Mouse (Mus musculus): ENCODE measurements around the gene Clec2i. TPM values are rescaled to one million over a fixed set of nuclear protein-coding genes. Genes with fewer than 3 reads are reported as not detected.

Clec2i gene
- total and polyA plus RNA-seq, 3 experiments = 38.5 to 104 (median 80.7) TPM

DNA sequence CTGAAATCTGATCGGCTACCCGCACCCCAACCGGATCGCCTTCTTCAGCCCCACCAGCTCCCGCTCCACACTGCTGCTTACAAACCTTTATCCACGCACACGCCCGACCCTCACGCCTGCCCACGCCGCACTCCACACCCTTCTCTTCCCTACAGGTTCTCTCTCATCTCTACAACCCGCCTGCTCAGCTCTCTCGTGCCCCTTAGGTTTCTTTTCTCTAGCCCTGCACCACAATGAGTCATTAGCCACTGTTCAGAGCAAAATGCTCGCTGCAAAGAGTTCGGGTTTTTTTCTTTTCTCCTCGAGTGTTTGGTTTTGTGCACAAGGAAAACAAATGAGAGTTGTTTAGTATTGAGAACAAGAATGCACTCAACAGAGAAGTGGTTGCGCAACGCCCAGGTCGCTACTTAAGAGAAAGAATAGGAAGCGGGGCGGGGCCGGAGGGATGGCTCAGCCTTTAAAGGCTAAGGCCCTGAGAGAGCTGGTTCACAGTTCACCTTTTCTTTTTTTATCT, 43.9 kb upstream of the Clec2i start:
- Histone ChIP-seq H3K9me3 (replicated peaks; ENCODE audit: low read length) (no peaks in the 10 kb centered on the region), H3K36me3 (replicated peaks in 1 of 2; ENCODE audit: control insufficient read depth in 1 of 2, insufficient read depth in 1 of 2, low read length in 1 of 2) (peaks cover 13 to 16% of the 10 kb centered on the region in 2 experiments), H3K4me1 (ENCODE audit: control insufficient read depth in 1 of 2, insufficient read depth in 2 of 2) (peaks cover 3 to 29% of the 10 kb centered on the region in 2 experiments), H3K79me2 (replicated peaks; ENCODE audit: control insufficient read depth, extremely low read depth, insufficient read depth, poor library complexity, severe bottlenecking) (no peaks in the 10 kb centered on the region; the same call in 1 of the 2 replicates), H3K4me3 (replicated peaks in 1 of 3; ENCODE audit: low read depth in 2 of 3, low read length in 2 of 3, poor library complexity in 1 of 3) (peak overlapping the region; percentile 74 to 86 (median 74)), H3K27ac (ENCODE audit: insufficient read depth, low read depth) (peak overlapping the region; percentile 92), H3K9ac (ENCODE audit: insufficient read depth, low read depth) (peak overlapping the region; percentile 61), H3K4me2 (ENCODE audit: insufficient read depth, low read depth, poor library complexity, severe bottlenecking) (peak overlapping the region; percentile 69), H3K27me3 (replicated peaks) (no peaks in the 10 kb centered on the region)
- dilution Hi-C loops (cut with MboI; ENCODE audit: extremely low pct_ligation_motif_present, extremely low pct_unique_long_range_greater_than_20kb, low sequenced_read_pairs) = no loop called here
- in situ Hi-C loops (cut with MboI; ENCODE audit: low pct_ligation_motif_present, low pct_unique_long_range_greater_than_20kb, low sequenced_read_pairs) = loop anchor here (5.0 to 25.0 kb wide), 4 partner anchors 36 to 519 kb away; no protein-coding TSS in a partner anchor
- TF ChIP-seq ELF1 (IDR thresholded peaks at IDR 0.05; ENCODE audit: low read depth, low read length) = peak; percentile 20; the same call in 1 of the 2 replicates
- peak; percentile 47; the same call in 1 of the 2 replicates for TF ChIP-seq POLR2A (IDR thresholded peaks at IDR 0.05; ENCODE audit: low read depth, low read length)
- no peak for TF ChIP-seq GABPA (IDR thresholded peaks at IDR 0.05; ENCODE audit: insufficient replicate concordance, low read depth, low read length)
- peak; percentile 70; the same call in 1 of the 2 replicates for TF ChIP-seq SIN3A (IDR thresholded peaks at IDR 0.05; ENCODE audit: low read length)
- peak; percentile 25 for TF ChIP-seq ZMIZ1 (IDR thresholded peaks at IDR 0.05; ENCODE audit: low read depth, low read length)
- no peak for TF ChIP-seq CTCF (conservative IDR thresholded peaks at IDR 0.05 in 1 of 2, IDR thresholded peaks at IDR 0.05 in 1 of 2; ENCODE audit: low read depth in 2 of 2, low read length in 2 of 2)
- no peak for TF ChIP-seq EP300 (IDR thresholded peaks at IDR 0.05; ENCODE audit: low read length)
- no peak for TF ChIP-seq HCFC1 (IDR thresholded peaks at IDR 0.05; ENCODE audit: low read depth, low read length)
- peak; percentile 91 for TF ChIP-seq TBP (conservative IDR thresholded peaks at IDR 0.05; ENCODE audit: low read depth, low read length)
- TF ChIP-seq RCOR1 (conservative IDR thresholded peaks at IDR 0.05; ENCODE audit: low read depth, low read length) = no peak
- TF ChIP-seq MXI1 (IDR thresholded peaks at IDR 0.05; ENCODE audit: low read depth, low read length) = 0 out of 2 replicates have a peak, but pooled peaks have one; percentile 41
- peak; percentile 78 for DNase-seq (ENCODE audit: extremely low read depth)

GRCm38 (mm10) chr6:128844131-128844530, 43.3 kb upstream of the Clec2i start:
- Histone ChIP-seq H3K9ac (ENCODE audit: insufficient read depth, low read depth) (peak overlapping the region; percentile 62), H3K36me3 (replicated peaks in 1 of 2; ENCODE audit: control insufficient read depth in 1 of 2, insufficient read depth in 1 of 2, low read length in 1 of 2) (peaks cover 16 to 22% of the 10 kb centered on the region in 2 experiments), H3K27ac (ENCODE audit: insufficient read depth, low read depth) (peak overlapping the region; percentile 77), H3K27me3 (replicated peaks) (no peaks in the 10 kb centered on the region), H3K4me2 (ENCODE audit: insufficient read depth, low read depth, poor library complexity, severe bottlenecking) (peak overlapping the region; percentile 69), H3K79me2 (replicated peaks; ENCODE audit: control insufficient read depth, extremely low read depth, insufficient read depth, poor library complexity, severe bottlenecking) (no peaks in the 10 kb centered on the region; the same call in 1 of the 2 replicates), H3K4me3 (replicated peaks in 1 of 3; ENCODE audit: low read depth in 2 of 3, low read length in 2 of 3, poor library complexity in 1 of 3) (peak overlapping the region; percentile 43 to 86 (median 74)), H3K4me1 (ENCODE audit: control insufficient read depth in 1 of 2, insufficient read depth in 2 of 2) (peaks cover 3 to 29% of the 10 kb centered on the region in 2 experiments), H3K9me3 (replicated peaks; ENCODE audit: low read length) (no peaks in the 10 kb centered on the region)
- in situ Hi-C loops (cut with MboI; ENCODE audit: low pct_ligation_motif_present, low pct_unique_long_range_greater_than_20kb, low sequenced_read_pairs) (loop anchor here (5.0 to 25.0 kb wide), 4 partner anchors 37 to 518 kb away; no protein-coding TSS in a partner anchor), dilution Hi-C loops (cut with MboI; ENCODE audit: extremely low pct_ligation_motif_present, extremely low pct_unique_long_range_greater_than_20kb, low sequenced_read_pairs) (no loop called here)
- DNase-seq (ENCODE audit: extremely low read depth) = peak; percentile 31
- no peak for TF ChIP-seq CTCF (conservative IDR thresholded peaks at IDR 0.05 in 1 of 2, IDR thresholded peaks at IDR 0.05 in 1 of 2; ENCODE audit: low read depth in 2 of 2, low read length in 2 of 2)
- no peak for TF ChIP-seq BHLHE40 (IDR thresholded peaks at IDR 0.05; ENCODE audit: low read depth, low read length)
- no peak for TF ChIP-seq GABPA (IDR thresholded peaks at IDR 0.05; ENCODE audit: insufficient replicate concordance, low read depth, low read length)
- no peak for TF ChIP-seq ETS1 (conservative IDR thresholded peaks at IDR 0.05; ENCODE audit: low read depth, low read length)
- TF ChIP-seq NRF1 (IDR thresholded peaks at IDR 0.05; ENCODE audit: low read depth, low read length) = no peak
- TF ChIP-seq CHD1 (IDR thresholded peaks at IDR 0.05; ENCODE audit: low read depth, low read length) = peak; percentile 87; the same call in 1 of the 2 replicates
- TF ChIP-seq MAX (IDR thresholded peaks at IDR 0.05; ENCODE audit: low read length) = no peak
- no peak for TF ChIP-seq TCF12 (IDR thresholded peaks at IDR 0.05; ENCODE audit: low read depth, low read length)
- TF ChIP-seq KAT2A (IDR thresholded peaks at IDR 0.05; ENCODE audit: insufficient replicate concordance, low read length) = no peak
- peak; percentile 9; the same call in 1 of the 2 replicates for TF ChIP-seq TBP (conservative IDR thresholded peaks at IDR 0.05; ENCODE audit: low read depth, low read length)

Measured in CH12.LX (cell line).